Mouse (Mus musculus) mesoderm, embryonic 11.5 days (tissue): ENCODE measurements around the gene Klrb1.
A peak's percentile ranks its signal among the peaks of the same experiment; 100 is the strongest.
"Not testable (repeated sequence)": the region's sequence is repeated elsewhere in the genome, so short reads cannot be mapped to it uniquely, and the experiment has no call there.

Source experiments
- DNase-seq: peaks from one replicate; pipeline ENCODE4 v3.0.0-alpha.2; 2012; ENCODE audit warnings: low read depth, low spot score

Gene Klrb1

GRCm38 (mm10) chr6:128722959-128723358 lies at the start of gene Klrb1:
Klrb1 (minus strand) TSS chr6:128723059.
- DNase-seq: no peak

- peak; percentile 29 for DNase-seq
Measured at GRCm38 (mm10) chr6:128769481-128770253, 46.8 kb upstream of the Klrb1 start.

- DNase-seq: no peak
Measured at GRCm38 (mm10) chr6:128768047-128768446, 45.2 kb upstream of the Klrb1 start.

DNA sequence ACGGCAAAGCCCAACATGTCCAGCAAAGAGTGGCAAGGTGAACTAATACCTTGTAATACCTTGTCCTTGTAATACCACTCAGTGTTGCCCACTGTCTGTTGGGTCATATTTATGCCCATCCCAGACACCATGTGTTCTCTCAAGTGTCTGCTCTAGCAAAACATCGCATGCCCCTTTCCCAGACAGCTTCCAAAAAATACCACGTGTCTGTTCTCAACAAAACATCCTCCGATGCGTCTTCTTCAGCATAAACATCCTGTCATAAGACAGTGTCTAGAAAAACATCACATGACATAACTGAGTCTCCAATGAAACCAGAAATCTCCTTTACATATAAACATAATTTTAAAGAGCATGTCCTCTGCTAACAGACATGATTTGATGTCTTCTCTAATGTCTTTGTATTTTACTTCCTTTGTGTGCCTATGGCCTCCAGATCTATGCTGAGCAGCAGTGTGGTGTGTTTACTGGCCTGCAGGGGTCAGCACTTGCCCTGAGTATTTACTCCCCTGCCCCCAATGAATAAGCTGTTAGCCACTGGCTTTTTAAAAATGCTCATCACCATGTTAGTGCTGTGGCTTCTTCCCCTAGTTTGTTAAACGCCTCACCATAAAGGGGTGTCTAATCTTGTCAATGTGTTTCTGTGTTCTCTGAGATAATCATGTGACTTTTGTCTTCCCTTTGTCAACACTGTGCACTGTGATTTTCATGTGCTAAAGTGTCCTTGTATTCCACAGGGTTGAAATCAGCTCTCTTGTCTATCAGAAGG lies 43.8 kb upstream of the Klrb1 start:
- DNase-seq: peak; percentile 55

DNA sequence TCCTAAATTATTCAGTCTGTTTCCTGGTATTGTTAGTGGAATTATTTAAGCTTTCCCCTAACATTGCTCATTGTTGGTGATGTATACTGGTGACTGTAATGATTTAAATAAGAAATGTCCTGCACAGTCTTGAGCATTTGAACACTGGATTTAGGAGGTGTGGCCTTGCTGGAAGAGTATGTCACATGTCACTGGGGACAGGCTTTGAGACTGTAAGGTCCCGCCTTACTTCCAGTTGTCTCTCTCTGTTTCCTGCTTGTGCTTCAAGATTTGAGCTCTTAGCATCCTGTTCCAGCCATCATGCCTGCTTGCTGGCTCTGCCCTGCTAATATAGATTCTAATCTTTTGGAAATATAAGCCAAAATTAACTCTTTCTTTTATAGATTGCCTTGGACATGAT lies 42.4 kb upstream of the Klrb1 start:
- no peak for DNase-seq

DNA sequence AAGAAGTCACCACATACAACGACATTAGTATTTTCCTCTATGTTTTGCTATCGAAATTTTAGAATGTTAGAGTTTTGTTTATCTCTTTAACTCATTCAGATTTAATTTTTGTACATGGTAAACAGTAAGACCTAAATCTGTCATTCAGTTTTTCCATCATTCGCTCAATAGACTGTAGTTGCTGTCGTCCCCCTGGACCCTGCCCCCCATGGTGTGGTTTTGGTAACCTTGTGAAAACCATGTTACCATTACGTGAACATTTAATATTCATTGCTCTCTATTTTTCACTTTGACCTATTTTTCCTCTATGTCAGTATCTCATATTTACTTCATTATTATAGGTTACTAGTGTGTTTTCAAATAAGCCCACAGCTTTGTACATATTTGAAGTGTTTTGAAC lies 41.7 kb upstream of the Klrb1 start:
- no peak for DNase-seq

GRCm38 (mm10) chr6:128763736-128764523 lies 41.1 kb upstream of the Klrb1 start:
- DNase-seq: peak; percentile 97

GRCm38 (mm10) chr6:128762892-128763670 lies 40.2 kb upstream of the Klrb1 start:
- not testable (repeated sequence) for DNase-seq

- DNase-seq: peak; percentile 23
Measured at GRCm38 (mm10) chr6:128761144-128761540, 38.3 kb upstream of the Klrb1 start.

- DNase-seq: peak; percentile 90
Measured at GRCm38 (mm10) chr6:128760416-128761143, 37.7 kb upstream of the Klrb1 start.

- peak; percentile 91 for DNase-seq
Measured at GRCm38 (mm10) chr6:128760016-128760415, 37.2 kb upstream of the Klrb1 start.

DNA sequence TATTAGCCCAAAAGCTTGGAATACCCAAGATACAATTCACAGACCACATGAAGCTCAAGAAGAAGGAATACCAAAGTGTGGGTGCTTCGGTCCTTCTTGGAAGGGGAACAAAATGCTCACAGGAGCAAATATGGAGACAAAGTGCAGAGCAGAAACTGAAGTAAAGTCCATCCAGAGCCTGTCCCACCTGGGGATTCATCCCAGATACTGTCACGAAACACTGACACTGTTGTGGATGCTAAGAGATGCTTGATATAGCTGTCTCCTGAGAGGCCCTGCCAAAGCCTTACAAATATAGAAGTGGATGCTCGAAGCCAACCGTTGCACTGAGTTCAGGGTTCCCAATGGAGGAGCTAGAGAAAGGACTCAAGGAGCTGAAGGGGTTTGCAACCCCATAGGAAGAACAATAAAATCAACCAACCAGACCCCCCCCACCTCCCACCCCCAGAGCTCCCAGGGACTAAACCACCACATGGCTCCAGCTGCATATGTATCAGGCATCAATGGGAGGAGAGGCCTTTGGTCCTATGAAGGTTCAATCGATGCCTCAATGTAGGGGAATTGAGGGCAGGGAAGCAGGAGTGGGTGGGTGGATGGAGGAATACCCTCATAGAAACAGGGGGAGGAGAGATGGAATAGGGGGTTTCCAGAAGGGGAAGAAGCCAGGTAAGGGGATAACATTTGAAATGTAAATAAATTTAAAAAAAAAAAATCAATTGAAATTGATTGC lies 36.5 kb upstream of the Klrb1 start:
- DNase-seq: no peak

DNA sequence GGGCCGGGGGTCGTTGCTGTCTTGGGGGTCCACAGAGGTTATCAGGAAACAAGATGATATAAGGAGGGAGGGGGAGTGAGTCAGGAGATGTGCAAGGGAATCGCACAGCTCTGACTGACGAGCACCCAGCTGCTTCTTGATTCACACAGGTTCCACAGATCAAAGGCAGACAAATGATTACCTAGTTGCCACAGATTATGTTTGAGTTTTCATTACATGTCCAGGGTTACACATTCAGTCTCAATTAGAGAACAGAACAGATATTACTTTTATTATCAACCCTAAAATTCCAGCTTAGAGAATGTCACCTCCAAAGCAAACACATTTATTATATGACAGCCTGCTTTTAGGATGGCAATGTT lies 32.5 kb upstream of the Klrb1 start:
- DNase-seq: not testable (repeated sequence)

GRCm38 (mm10) chr6:128754748-128755401 lies 32.0 kb upstream of the Klrb1 start:
- DNase-seq: not testable (repeated sequence)

GRCm38 (mm10) chr6:128754265-128754664 lies 31.4 kb upstream of the Klrb1 start:
- not testable (repeated sequence) for DNase-seq

DNA sequence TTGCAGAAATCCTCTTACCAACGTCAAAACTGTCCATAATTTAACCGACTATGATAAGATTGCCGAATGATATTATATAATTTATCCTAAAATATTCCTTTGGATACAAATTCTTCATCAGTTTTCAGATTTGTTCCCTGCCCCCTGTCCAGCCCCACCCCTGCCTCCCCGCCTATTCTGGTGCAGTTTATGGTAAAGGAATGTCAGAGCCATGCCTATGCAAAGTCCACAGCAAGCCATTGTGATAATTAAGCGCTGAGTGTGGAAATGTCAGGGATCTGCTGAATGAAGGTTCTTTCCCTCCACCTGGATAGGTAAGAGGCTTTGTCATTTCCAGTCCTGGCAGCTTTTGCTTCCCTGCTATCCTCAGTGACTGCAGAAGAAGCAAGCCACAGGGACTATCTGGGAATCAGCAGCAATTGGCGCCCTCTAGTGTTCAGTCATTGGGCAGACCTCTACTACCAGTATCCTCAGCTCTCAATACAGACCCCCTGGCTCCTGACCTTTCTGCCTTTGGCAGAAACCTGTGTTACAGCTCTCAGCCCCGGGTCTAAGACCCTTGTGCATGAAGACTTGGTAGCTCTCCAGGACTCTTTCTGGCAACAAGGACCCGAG lies 30.9 kb upstream of the Klrb1 start:
- peak; percentile 72 for DNase-seq

DNA sequence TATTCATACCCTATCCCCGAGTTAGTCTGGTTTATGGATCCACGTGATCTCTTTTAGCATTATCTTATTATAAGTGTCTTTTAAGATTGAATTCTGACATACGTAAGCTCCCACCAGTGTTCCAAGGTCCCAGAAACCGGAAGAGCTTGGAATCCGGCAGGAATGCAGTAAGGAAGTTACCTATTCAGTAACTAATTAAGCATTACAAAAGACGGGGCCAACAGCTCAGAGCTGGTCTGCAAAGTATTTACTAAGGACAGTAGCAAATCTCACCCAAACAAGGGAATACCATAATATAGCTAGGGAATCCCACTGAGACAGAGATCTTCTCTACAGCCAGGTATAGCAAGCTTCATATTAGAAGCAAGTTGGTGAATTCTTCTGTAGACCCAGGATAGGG lies 24.1 kb upstream of the Klrb1 start:
- not testable (repeated sequence) for DNase-seq

- DNase-seq: no peak
Measured at GRCm38 (mm10) chr6:128737445-128737844, 14.6 kb upstream of the Klrb1 start.

DNA sequence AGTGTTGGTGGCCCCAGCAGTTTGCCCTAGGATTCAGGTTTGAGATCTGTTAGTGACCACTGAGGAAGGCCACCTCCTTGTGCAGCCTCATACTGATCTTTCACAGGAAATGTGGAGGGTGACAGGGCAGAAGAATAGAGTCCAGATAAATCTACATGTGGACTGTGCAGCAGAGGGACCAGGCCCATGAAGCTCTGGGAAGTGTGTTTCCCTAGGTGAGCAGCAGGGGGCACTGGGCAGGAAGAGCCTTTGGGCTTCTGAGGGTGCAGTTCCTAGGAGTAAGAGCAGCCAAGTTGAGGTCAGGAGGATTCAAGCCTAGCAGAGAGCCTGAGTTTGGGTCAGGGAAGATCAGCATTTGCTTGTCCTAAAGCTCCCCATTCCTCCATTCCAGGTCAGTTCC lies 13.2 kb upstream of the Klrb1 start:
- DNase-seq: no peak
